Comparison of ENCODE assay signal across 24 mouse cellular contexts in the genomic region with DNA sequence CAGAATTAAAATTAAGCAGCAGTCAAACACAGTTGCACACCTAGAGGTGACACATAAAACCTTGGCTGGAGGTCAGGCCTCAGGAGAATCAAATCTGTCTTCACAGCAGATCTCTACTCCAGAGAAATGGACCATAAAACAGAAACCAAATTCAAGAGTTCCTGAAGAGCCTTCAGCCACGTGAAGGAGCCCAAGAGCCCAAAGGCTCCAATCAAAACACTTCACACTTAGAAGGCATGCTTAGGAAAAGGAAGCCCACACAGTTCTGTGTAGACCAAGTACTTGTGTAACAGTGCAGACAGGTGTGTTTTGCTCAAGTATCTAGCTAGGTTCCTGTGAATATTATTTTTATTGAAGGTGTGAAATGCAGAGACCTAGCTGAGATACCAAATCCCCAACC. TPM values are rescaled to one million over a fixed set of nuclear protein-coding genes. Genes with fewer than 3 reads are reported as not detected.
DNase-seq lines count a peak whose midpoint lies in the region; ATAC-seq and TF ChIP-seq lines count a peak whose summit lies in the region.
"Had no signal": no experiment of that assay in that cellular context is flagged by ENCODE, and none has a peak within 500 bp of the region (broad histone marks: within the 10 kb centered on the region; RNA-seq: fewer than 3 reads in every experiment).

No protein-coding gene starts in this region.

- H3K4me3 ChIP-seq in layer of hippocampus, adult 2 months = no peak overlapping the region
- no peak overlapping the region for H3K4me3 ChIP-seq in brown adipose tissue, adult 24 weeks (ENCODE audit: insufficient read depth, low read depth, low read length)
- H3K4me3 ChIP-seq in lung, postnatal 0 days (ENCODE audit: low read depth, low read length) = no peak overlapping the region
- H3K4me3 ChIP-seq: embryonic facial prominence, embryonic 10.5 days; forebrain, embryonic 13.5 days; hindbrain, embryonic 13.5 days had no signal

- no peak overlapping the region for H3K4me2 ChIP-seq in lung, postnatal 0 days (replicated peaks; ENCODE audit: low read depth, low read length)
- H3K4me2 ChIP-seq: forebrain, embryonic 13.5 days; hindbrain, embryonic 13.5 days had no signal

- ATAC-seq in frontal cortex, adult (ENCODE audit: low TSS enrichment) = 0 out of 2 replicates have a peak, but pooled peaks have one; percentile 24
- ATAC-seq in lung, postnatal 0 days = peak; percentile 82
- ATAC-seq: activated CD4-positive, CD25-positive, alpha-beta regulatory T cell, adult 4 months; forebrain, embryonic 13.5 days; hindbrain, postnatal 0 days had no signal

- WGBS in lung, postnatal 0 days = 34% methylated on average over 1 of the region's 1 CpGs

- H3K27ac ChIP-seq in layer of hippocampus, adult 2 months = peak overlapping the region; percentile 86
- H3K27ac ChIP-seq in brown adipose tissue, adult 24 weeks (replicated peaks; ENCODE audit: low read depth, low read length) = peak overlapping the region; percentile 80
- H3K27ac ChIP-seq in lung, postnatal 0 days (ENCODE audit: low read length) = peak overlapping the region; percentile 57
- H3K27ac ChIP-seq: embryonic facial prominence, embryonic 10.5 days; forebrain, embryonic 13.5 days; hindbrain, embryonic 13.5 days; hindbrain, postnatal 0 days had no signal

- no peaks in the 10 kb centered on the region for H3K27me3 ChIP-seq in lung, postnatal 0 days (replicated peaks; ENCODE audit: insufficient read depth, low read length)
- H3K27me3 ChIP-seq: forebrain, embryonic 13.5 days; hindbrain, embryonic 13.5 days had no signal

- TF ChIP-seq EP300 in lung, postnatal 0 days (IDR thresholded peaks at IDR 0.05) = peak; percentile 59

- no peak for DNase-seq in frontal cortex, postnatal 10 days (ENCODE audit: low spot score in 2 of 2)
- no peak for DNase-seq in layer of hippocampus, adult 2 months (ENCODE audit: low spot score in 2 of 2)
- no peak for DNase-seq in layer of hippocampus, postnatal 25 days (ENCODE audit: extremely low spot score in 1 of 2, low spot score in 1 of 2)
- DNase-seq in lung, postnatal 0 days (ENCODE audit: low spot score) = peak; percentile 81
- no peak for DNase-seq in T-cell, adult 2 months (ENCODE audit: low spot score)
- no peak for DNase-seq in spleen, postnatal 4 days (ENCODE audit: low spot score in 2 of 2)
- DNase-seq: adrenal gland, adult 2 months; adrenal gland, postnatal 25 days; cerebellum, adult 11 months; cerebellum, adult 9-10 months; cerebellum, postnatal 25 days; gastrocnemius, postnatal 14 days; heart, postnatal 10 days had no signal

- peaks cover 55% of the 10 kb centered on the region for H3K4me1 ChIP-seq in brown adipose tissue, adult 24 weeks (ENCODE audit: control insufficient read depth, insufficient read depth, insufficient read length, low read length)
- H3K4me1 ChIP-seq in lung, postnatal 0 days (ENCODE audit: insufficient read depth, low read depth, low read length) = peaks cover 8% of the 10 kb centered on the region; the same call in 1 of the 2 replicates
- H3K4me1 ChIP-seq: forebrain, embryonic 13.5 days had no signal

- no peak overlapping the region for H3K9ac ChIP-seq in lung, postnatal 0 days (replicated peaks; ENCODE audit: low read depth)
- H3K9ac ChIP-seq: forebrain, embryonic 13.5 days; hindbrain, embryonic 13.5 days had no signal

- H3K9me3 ChIP-seq in lung, postnatal 0 days (ENCODE audit: low read length) = no peaks in the 10 kb centered on the region
- H3K9me3 ChIP-seq: embryonic facial prominence, embryonic 10.5 days; forebrain, embryonic 13.5 days; hindbrain, embryonic 13.5 days had no signal

- no peaks in the 10 kb centered on the region for H3K36me3 ChIP-seq in lung, postnatal 0 days (ENCODE audit: insufficient read depth, low read length)

- TF ChIP-seq CTCF in layer of hippocampus, adult 2 months (conservative IDR thresholded peaks at IDR 0.05) = no peak
- TF ChIP-seq CTCF in lung, postnatal 0 days (IDR thresholded peaks at IDR 0.05) = no peak; the same call in 1 of the 2 replicates

RNA-seq across cellular contexts. Expression of a gene that starts 30.6 kb away (rescaled TPM):
- total RNA-seq in layer of hippocampus, adult 2 months (2021) = 10 to 100 TPM; 47.4 to 47.9 TPM
- 10 to 100 TPM; 43.3 to 45.9 TPM for total RNA-seq in layer of hippocampus, postnatal 25 days (2021)
- polyA plus RNA-seq in brown adipose tissue, adult 24 weeks (2012; ENCODE audit: insufficient read depth, insufficient read length, missing spikeins) = 7.5 and 8.2 TPM in 2 replicates
- polyA plus RNA-seq in lung, postnatal 0 days (2015; fragmentation: Nextera tagmentation; extraction: Ambion mirVana) = 16.8 and 17.1 TPM in 2 replicates
- total RNA-seq: granulocyte monocyte progenitor cell, adult 5-6 weeks had no signal

RNA-seq across cellular contexts. Expression of a gene that starts 41.3 kb away (rescaled TPM):
- total RNA-seq in layer of hippocampus, adult 2 months (2021) = 10 to 100 TPM; 26.2 to 28.5 TPM
- 10 to 100 TPM; 26.3 to 31.3 TPM for total RNA-seq in layer of hippocampus, postnatal 25 days (2021)
- 3.0 and 3.7 TPM in 2 replicates for polyA plus RNA-seq in brown adipose tissue, adult 24 weeks (2012; ENCODE audit: insufficient read depth, insufficient read length, missing spikeins)
- polyA plus RNA-seq in lung, postnatal 0 days (2015; fragmentation: Nextera tagmentation; extraction: Ambion mirVana) = 36.2 and 39.5 TPM in 2 replicates

RNA-seq across cellular contexts. Expression of a gene that starts 44.0 kb away (rescaled TPM):
- 100 to 1,000 TPM; 162 to 170 TPM for total RNA-seq in layer of hippocampus, adult 2 months (2021)
- total RNA-seq in layer of hippocampus, postnatal 25 days (2021) = 100 to 1,000 TPM; 173 to 185 TPM
- 20.2 and 29.1 TPM in 2 replicates for polyA plus RNA-seq in brown adipose tissue, adult 24 weeks (2012; ENCODE audit: insufficient read depth, insufficient read length, missing spikeins)
- 41.0 and 47.7 TPM in 2 replicates for polyA plus RNA-seq in lung, postnatal 0 days (2015; fragmentation: Nextera tagmentation; extraction: Ambion mirVana)
- total RNA-seq: granulocyte monocyte progenitor cell, adult 5-6 weeks; hematopoietic stem cell, adult 5-6 weeks had no signal

RNA-seq across cellular contexts. Expression of a gene that starts 50.3 kb away (rescaled TPM):
- 1 to 10 TPM; 4.8 to 5.0 TPM for total RNA-seq in layer of hippocampus, adult 2 months (2021)
- total RNA-seq in layer of hippocampus, postnatal 25 days (2021) = 1 to 10 TPM; 5.7 to 6.3 TPM
- polyA plus RNA-seq in brown adipose tissue, adult 24 weeks (2012; ENCODE audit: insufficient read depth, insufficient read length, missing spikeins) = 1.8 and 2.0 TPM in 2 replicates
- polyA plus RNA-seq in lung, postnatal 0 days (2015; fragmentation: Nextera tagmentation; extraction: Ambion mirVana) = 2,152 and 2,309 TPM in 2 replicates
- total RNA-seq: granulocyte monocyte progenitor cell, adult 5-6 weeks; hematopoietic stem cell, adult 5-6 weeks; MEL had no signal
- polyA plus RNA-seq: activated CD4-positive, CD25-positive, alpha-beta regulatory T cell, adult 4 months; C2C12 had no signal
